Mouse (Mus musculus) CD4-positive naive resting alpha-beta T cell, adult 76 days (primary cell): ENCODE measurements around the gene Lyar. TPM values are rescaled to one million over a fixed set of nuclear protein-coding genes. Genes with fewer than 3 reads are reported as not detected.

ENCODE experiments used
- total RNA-seq: library from RNA; stranded (reverse); gene quantifications from one replicate; pipeline ENCODE4 v1.2.4, GENCODE M21; 2023

Lyar gene
- 34.8 TPM for total RNA-seq

DNA sequence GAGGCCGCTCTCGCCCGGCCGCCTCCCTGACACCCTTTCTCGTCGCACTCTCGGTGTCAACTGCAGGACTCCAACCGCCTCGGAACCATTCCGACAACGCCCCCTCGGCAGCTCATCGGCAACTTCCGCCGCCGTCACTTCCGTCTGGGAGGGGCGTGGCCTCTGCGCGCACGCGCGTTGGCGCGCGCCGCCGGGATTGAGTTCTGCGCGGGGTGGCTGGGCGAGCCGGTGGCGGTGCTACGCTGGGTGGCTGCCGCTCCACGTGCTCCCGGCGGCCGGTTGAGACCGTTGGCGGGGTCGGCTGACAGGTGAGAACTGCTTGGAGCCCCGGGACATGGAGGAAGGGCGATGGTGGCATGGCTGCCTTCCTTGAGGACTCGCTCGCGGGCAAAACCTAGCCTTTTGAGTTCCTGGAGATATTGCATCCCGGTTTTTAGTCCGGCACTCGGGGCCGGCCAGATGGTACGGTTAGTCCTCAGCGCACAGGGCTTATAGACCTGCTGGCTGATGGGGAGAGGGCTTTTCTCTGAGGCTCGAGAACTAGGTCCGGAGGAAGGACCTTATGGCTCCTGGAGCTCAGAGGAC is at the start of gene Lyar, which contains the start of gene Zbtb49:
Gene Lyar, plus strand, starts transcription at position 143 of the 585 bp plus-strand sequence.
Gene Zbtb49, minus strand, starts transcription at position 130 of the 585 bp plus-strand sequence.

DNA sequence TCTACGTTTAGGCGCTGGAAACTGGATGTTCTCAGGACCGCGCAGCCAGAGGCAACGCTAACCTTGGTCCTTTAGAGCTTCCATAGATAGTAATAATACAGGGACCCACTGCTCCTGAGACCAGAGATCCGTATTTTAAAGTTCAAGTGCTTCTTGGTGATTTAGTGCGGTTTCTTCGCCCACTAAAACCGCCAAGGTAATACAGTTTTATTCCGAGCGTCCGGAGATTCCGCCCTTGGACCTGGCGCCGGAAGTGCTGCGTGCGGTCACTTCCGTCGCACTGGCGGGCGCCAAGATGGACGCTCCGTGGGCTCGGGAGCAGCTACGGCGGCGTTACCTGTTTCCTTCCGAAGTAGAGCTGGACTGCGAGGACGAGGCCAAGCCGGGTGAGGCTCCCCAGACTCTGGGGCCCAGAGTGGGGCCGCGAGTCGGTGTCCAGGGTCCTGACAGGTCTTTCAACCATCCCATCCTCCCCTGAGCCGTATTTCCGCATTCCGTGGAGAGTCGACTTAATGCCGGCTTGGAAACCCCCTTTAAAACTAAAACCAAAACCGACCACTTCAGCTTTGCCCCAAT is 39.9 kb downstream of the Lyar start, which contains the start of gene Tmem128:
Gene Tmem128, plus strand, starts transcription at position 79 of the 576 bp plus-strand sequence.

DNA sequence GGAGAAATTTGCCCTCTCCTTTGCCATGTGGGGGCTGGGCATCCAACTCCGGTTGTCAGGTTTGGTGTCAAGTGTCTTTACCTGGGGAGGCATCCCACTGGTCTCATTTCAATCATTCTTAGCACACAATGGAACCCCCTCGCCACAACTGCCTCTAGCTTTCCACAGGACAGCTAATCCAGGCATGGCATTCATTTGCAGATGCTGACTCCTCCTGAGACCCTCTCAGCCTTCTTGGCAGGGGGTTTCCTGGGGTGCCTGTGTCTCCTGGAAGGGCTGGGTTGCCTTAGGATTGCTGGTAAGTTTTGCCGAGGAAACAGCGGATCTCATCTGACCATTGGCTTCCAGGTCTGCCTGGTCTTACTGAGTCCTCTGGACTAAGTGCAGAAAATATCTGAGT is 55.5 kb downstream of the Lyar start, which contains the start of gene Otop1:
Gene Otop1, plus strand, starts transcription at position 202 of the 400 bp plus-strand sequence.

Other genes with a start within 250 kb of the Lyar start
- gene Stx18, start 181.7 kb upstream of the Lyar start, total RNA-seq, result 24.7 TPM
- gene Nsg1, start 60.6 kb upstream of the Lyar start, total RNA-seq, result 2.3 TPM
- gene Zbtb49, start within 50 bp of the Lyar start, total RNA-seq, result 22.4 TPM
- gene Tmem128, start 39.7 kb downstream of the Lyar start, total RNA-seq, result 108 TPM
- gene Otop1, start 55.5 kb downstream of the Lyar start, total RNA-seq, result not detected
- not detected for gene Drd5, start 98.9 kb downstream of the Lyar start, total RNA-seq